Mouse (Mus musculus) megakaryocyte progenitor cell, adult 5-6 weeks (primary cell): Measurements from ENCODE around the gene 1700015G11Rik. TPM values are rescaled to one million over a fixed set of nuclear protein-coding genes. Genes with fewer than 3 reads are reported as not detected.

Source experiments
- ATAC-seq: replicated peaks from 2 replicates; pipeline ENCODE4 v1.8.0; 2016; ENCODE audit warnings: mild to moderate bottlenecking, moderate TSS enrichment, inconsistent platforms; ENCODE audit not compliant: poor library complexity
- total RNA-seq, 2 experiments: library from RNA; stranded (forward) in 1 of 2; stranded (reverse) in 1 of 2; fragments of 157-497, 149-512 nt in 1 of 2; fragments of 200-1000 nt in 1 of 2; gene quantifications; 2 replicates each; pipeline versions ENCODE4 v1.2.3 to v1.2.4; 2015 to 2017

Gene 1700015G11Rik
- total RNA-seq, 2 experiments from 2014 or later, result not detected

DNA sequence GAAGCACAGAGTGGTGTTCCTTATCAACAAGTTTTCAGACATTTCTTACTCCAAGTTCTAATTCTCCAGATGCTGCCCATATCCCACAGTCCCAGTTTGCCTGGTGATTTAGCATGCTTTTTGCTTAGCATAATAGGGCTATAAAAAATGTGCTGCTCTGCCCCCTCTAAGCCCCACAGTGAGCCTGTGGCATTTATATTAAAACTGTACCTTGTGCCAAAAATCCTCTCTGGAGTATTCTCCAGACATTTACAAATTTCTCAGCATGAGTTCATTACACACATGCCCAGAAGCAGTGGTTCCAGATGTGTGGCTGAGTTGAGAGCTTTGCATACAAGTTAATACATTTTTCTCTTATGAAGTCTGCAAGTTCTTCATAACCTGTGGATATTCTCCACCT, 46.1 kb downstream of the 1700015G11Rik start:
- no peak for ATAC-seq

GRCm38 (mm10) chr7:51967581-51967980, 47.9 kb downstream of the 1700015G11Rik start:
- ATAC-seq, result no peak

- no peak for ATAC-seq
Measured at GRCm38 (mm10) chr7:51964681-51965080, 50.8 kb downstream of the 1700015G11Rik start.

DNA sequence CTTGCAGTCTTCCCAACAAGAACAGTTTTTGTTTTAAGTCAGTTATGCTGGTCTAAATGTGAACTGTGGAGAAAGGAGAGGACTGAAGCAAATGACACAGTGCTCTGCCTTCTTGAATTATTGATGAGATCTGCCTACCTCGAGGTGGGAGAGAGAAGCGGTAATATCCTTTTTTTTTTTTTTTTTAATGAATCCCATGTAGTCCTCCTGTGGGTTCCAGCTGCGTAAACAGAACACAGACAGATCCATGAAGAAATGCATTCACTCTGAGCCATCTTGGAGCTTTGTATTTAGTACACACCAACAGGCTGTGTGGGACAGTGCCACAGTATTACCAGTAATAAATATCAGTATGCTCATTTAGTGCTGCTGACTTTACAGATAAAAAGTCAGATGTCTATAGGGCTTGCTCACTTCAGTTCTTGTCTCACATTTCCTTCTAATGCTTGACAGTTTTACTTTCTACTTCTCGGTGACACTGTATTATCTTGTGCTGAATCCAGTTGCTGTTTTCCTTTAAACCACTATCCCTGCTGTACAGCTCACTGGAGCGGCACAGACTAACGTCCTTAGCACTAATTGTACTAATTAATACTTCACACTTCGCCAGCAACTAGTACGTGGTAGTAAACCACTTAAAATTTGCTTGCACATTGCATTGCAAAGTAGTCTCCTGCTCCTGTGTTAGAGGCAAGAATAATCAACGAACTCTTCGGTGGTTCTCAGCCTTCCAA, 53.1 kb downstream of the 1700015G11Rik start:
- ATAC-seq, result no peak

Other genes with a start within 250 kb of the 1700015G11Rik start
- gene Gas2, start 153.7 kb downstream of the 1700015G11Rik start, total RNA-seq (2015), result 9.7 and 14.2 TPM in 2 replicates
- gene Gas2, start 153.7 kb downstream of the 1700015G11Rik start, total RNA-seq (2017), result 7.5 and 11.4 TPM in 2 replicates
- 11.0 and 11.3 TPM in 2 replicates for gene Fancf, start 153.5 kb downstream of the 1700015G11Rik start, total RNA-seq (2015)
- 8.7 and 9.5 TPM in 2 replicates for gene Fancf, start 153.5 kb downstream of the 1700015G11Rik start, total RNA-seq (2017)
- gene Svip, start 9.7 kb downstream of the 1700015G11Rik start, total RNA-seq (2015), result 64.5 and 64.6 TPM in 2 replicates
- gene Svip, start 9.7 kb downstream of the 1700015G11Rik start, total RNA-seq (2017), result 57.8 and 60.5 TPM in 2 replicates